Mouse (Mus musculus) forebrain, embryonic 15.5 days (tissue): ENCODE results near the gene Enpp1. TPM values are rescaled to one million over a fixed set of nuclear protein-coding genes. Genes with fewer than 3 reads are reported as not detected.
A peak's percentile ranks its signal among the peaks of the same experiment; 100 is the strongest.

ENCODE experiments used
- ATAC-seq: fragments of 200-750 bp; cut with Nextera tagmentation; replicated peaks from 2 replicates; pipeline ENCODE4 v1.8.0; 2017; ENCODE audit warnings: mild to moderate bottlenecking, moderate TSS enrichment, moderate library complexity
- H3K27ac ChIP-seq: fragments of 300-500 bp; sonication (generic); replicated peaks from 2 replicates; pipeline ENCODE4 v1.5.1; 2015; ENCODE audit warnings: mild to moderate bottlenecking, inconsistent platforms
- H3K27me3 ChIP-seq: fragments of 300-500 bp; sonication (generic); 2 replicates; pipeline ENCODE4 v1.6.1; 2015; ENCODE audit warnings: inconsistent platforms
- H3K36me3 ChIP-seq: fragments of 300-500 bp; sonication (generic); 2 replicates; pipeline ENCODE4 v1.6.1; 2015; ENCODE audit warnings: mild to moderate bottlenecking, inconsistent platforms
- H3K4me1 ChIP-seq: fragments of 300-500 bp; sonication (generic); 2 replicates; pipeline ENCODE4 v1.6.1; 2015; ENCODE audit warnings: inconsistent platforms
- H3K4me2 ChIP-seq: fragments of 300-500 bp; sonication (generic); replicated peaks from 2 replicates; pipeline ENCODE4 v1.6.1; 2015; ENCODE audit warnings: mild to moderate bottlenecking, inconsistent platforms
- H3K4me3 ChIP-seq: fragments of 300-500 bp; sonication (generic); 2 replicates; pipeline ENCODE4 v1.5.1; 2015; ENCODE audit warnings: mild to moderate bottlenecking, inconsistent platforms
- H3K9ac ChIP-seq: fragments of 300-500 bp; sonication (generic); replicated peaks from 2 replicates; pipeline ENCODE4 v1.6.1; 2015; ENCODE audit warnings: mild to moderate bottlenecking, inconsistent platforms
- H3K9me3 ChIP-seq: fragments of 300-500 bp; sonication (generic); 2 replicates; pipeline ENCODE4 v1.6.1; 2016; ENCODE audit warnings: inconsistent platforms
- WGBS: fragments of 180-500 bp; shearing (Covaris S2); methylation state at CpG from one replicate; pipeline ENCODE4 v1.1.7; 2015; ENCODE audit warnings: mixed read lengths; 5-methylcytosine and 5-hydroxymethylcytosine counted together
- polyA plus RNA-seq: library from polyadenylated mRNA; unstranded; fragments of >200 nt; fragmentation: Nextera tagmentation; extraction: Ambion mirVana; gene quantifications from 2 replicates; pipeline ENCODE4 v1.2.1, GENCODE M21; 2015

The Enpp1 gene
- polyA plus RNA-seq, 1 experiment from 2014 or later, result 1.8 TPM

GRCm38 (mm10) chr10:24599802-24600201, 112.2 kb downstream of the Enpp1 start:
- no peak for ATAC-seq
- Histone ChIP-seq H3K4me2 (no peak overlapping the region), H3K9me3 (no peaks in the 10 kb centered on the region), H3K36me3 (no peaks in the 10 kb centered on the region), H3K9ac (no peak overlapping the region), H3K4me1 (peaks cover 21% of the 10 kb centered on the region), H3K27ac (no peak overlapping the region), H3K4me3 (no peak overlapping the region), H3K27me3 (no peaks in the 10 kb centered on the region)
- 92% methylated on average over 5 of the region's 5 CpGs for WGBS

GRCm38 (mm10) chr10:24598693-24599092, 113.3 kb downstream of the Enpp1 start:
- no peak overlapping the region for H3K27ac ChIP-seq
- no peaks in the 10 kb centered on the region for H3K27me3 ChIP-seq
- H3K4me1 ChIP-seq, result peaks cover 24% of the 10 kb centered on the region
- no peaks in the 10 kb centered on the region for H3K36me3 ChIP-seq
- no peaks in the 10 kb centered on the region for H3K9me3 ChIP-seq
- 90% methylated on average over 6 of the region's 6 CpGs for WGBS
- H3K9ac ChIP-seq, result no peak overlapping the region
- no peak for ATAC-seq
- no peak overlapping the region for H3K4me2 ChIP-seq
- H3K4me3 ChIP-seq, result no peak overlapping the region

GRCm38 (mm10) chr10:24597789-24598188, 114.2 kb downstream of the Enpp1 start:
- no peak for ATAC-seq
- no peaks in the 10 kb centered on the region for H3K9me3 ChIP-seq
- no peaks in the 10 kb centered on the region for H3K27me3 ChIP-seq
- no peak overlapping the region for H3K9ac ChIP-seq
- peaks cover 24% of the 10 kb centered on the region for H3K4me1 ChIP-seq
- no peak overlapping the region for H3K4me2 ChIP-seq
- 80% methylated on average over 4 of the region's 4 CpGs for WGBS
- H3K27ac ChIP-seq, result no peak overlapping the region
- no peaks in the 10 kb centered on the region for H3K36me3 ChIP-seq
- no peak overlapping the region for H3K4me3 ChIP-seq

- Histone ChIP-seq H3K4me2 (peak overlapping the region; percentile 97), H3K4me1 (peaks cover 24% of the 10 kb centered on the region), H3K36me3 (no peaks in the 10 kb centered on the region), H3K27me3 (no peaks in the 10 kb centered on the region), H3K27ac (no peak overlapping the region), H3K9me3 (no peaks in the 10 kb centered on the region), H3K4me3 (no peak overlapping the region), H3K9ac (no peak overlapping the region)
- no peak for ATAC-seq
- WGBS, result 60% methylated on average over 7 of the region's 7 CpGs
Observed at GRCm38 (mm10) chr10:24596869-24597339, 115.1 kb downstream of the Enpp1 start.

GRCm38 (mm10) chr10:24596003-24596868, 115.7 kb downstream of the Enpp1 start:
- peak overlapping the region; percentile 69 for H3K4me3 ChIP-seq
- H3K27ac ChIP-seq, result peak overlapping the region; percentile 54; the same call in 1 of the 2 replicates
- 15% methylated on average over 31 of the region's 31 CpGs for WGBS
- H3K9me3 ChIP-seq, result no peaks in the 10 kb centered on the region
- H3K4me1 ChIP-seq, result peaks cover 24% of the 10 kb centered on the region
- no peaks in the 10 kb centered on the region for H3K27me3 ChIP-seq
- no peaks in the 10 kb centered on the region for H3K36me3 ChIP-seq
- peak overlapping the region; percentile 55 for H3K9ac ChIP-seq
- peak overlapping the region; percentile 97 for H3K4me2 ChIP-seq
- peak; percentile 41 for ATAC-seq

- H3K27me3 ChIP-seq, result no peaks in the 10 kb centered on the region
- peak within 1 kb of the TSS; percentile 69 for H3K4me3 ChIP-seq
- H3K4me1 ChIP-seq, result peaks cover 24% of the 10 kb centered on the region
- H3K9ac ChIP-seq, result peak within 1 kb of the TSS; percentile 55
- peak within 1 kb of the TSS; percentile 54 for H3K27ac ChIP-seq
- ATAC-seq, result peak; percentile 92
- peak within 1 kb of the TSS; percentile 97 for H3K4me2 ChIP-seq
- H3K36me3 ChIP-seq, result no peaks in the 10 kb centered on the region
- no peaks in the 10 kb centered on the region for H3K9me3 ChIP-seq
- WGBS, result under 1% methylated on average over 53 of the region's 53 CpGs
Observed at GRCm38 (mm10) chr10:24595250-24596002, 116.5 kb downstream of the Enpp1 start, which contains the start of gene Ccn2. Gene Ccn2, plus strand, starts transcription at chr10:24595442.

GRCm38 (mm10) chr10:24593556-24593955, 118.4 kb downstream of the Enpp1 start:
- WGBS, result 79% methylated on average over 4 of the region's 4 CpGs
- Histone ChIP-seq H3K4me3 (no peak overlapping the region), H3K4me2 (no peak overlapping the region), H3K27ac (no peak overlapping the region), H3K27me3 (no peaks in the 10 kb centered on the region), H3K36me3 (no peaks in the 10 kb centered on the region), H3K9ac (no peak overlapping the region), H3K4me1 (peaks cover 24% of the 10 kb centered on the region), H3K9me3 (no peaks in the 10 kb centered on the region)
- ATAC-seq, result no peak

GRCm38 (mm10) chr10:24592969-24593368, 119.0 kb downstream of the Enpp1 start:
- no peak overlapping the region for H3K4me3 ChIP-seq
- H3K9ac ChIP-seq, result no peak overlapping the region
- no peak overlapping the region for H3K27ac ChIP-seq
- WGBS, result 84% methylated on average over 7 of the region's 7 CpGs
- H3K4me2 ChIP-seq, result no peak overlapping the region
- no peaks in the 10 kb centered on the region for H3K9me3 ChIP-seq
- H3K36me3 ChIP-seq, result no peaks in the 10 kb centered on the region
- H3K4me1 ChIP-seq, result peaks cover 24% of the 10 kb centered on the region
- no peak for ATAC-seq
- no peaks in the 10 kb centered on the region for H3K27me3 ChIP-seq

- no peak for ATAC-seq
- Histone ChIP-seq H3K9me3 (no peaks in the 10 kb centered on the region), H3K4me3 (no peak overlapping the region), H3K9ac (no peak overlapping the region), H3K36me3 (no peaks in the 10 kb centered on the region), H3K4me1 (peaks cover 24% of the 10 kb centered on the region), H3K27me3 (no peaks in the 10 kb centered on the region), H3K4me2 (no peak overlapping the region), H3K27ac (no peak overlapping the region)
- 67% methylated on average over 2 of the region's 2 CpGs for WGBS
Observed at GRCm38 (mm10) chr10:24592318-24592717, 119.6 kb downstream of the Enpp1 start.

GRCm38 (mm10) chr10:24591741-24592140, 120.2 kb downstream of the Enpp1 start:
- Histone ChIP-seq H3K9ac (no peak overlapping the region), H3K27me3 (no peaks in the 10 kb centered on the region), H3K27ac (no peak overlapping the region), H3K9me3 (no peaks in the 10 kb centered on the region), H3K4me2 (no peak overlapping the region), H3K4me3 (no peak overlapping the region), H3K36me3 (no peaks in the 10 kb centered on the region), H3K4me1 (peaks cover 18% of the 10 kb centered on the region)
- ATAC-seq, result no peak
- 80% methylated on average over 5 of the region's 5 CpGs for WGBS

- Histone ChIP-seq H3K27ac (no peak overlapping the region), H3K4me1 (peaks cover 12% of the 10 kb centered on the region), H3K9ac (no peak overlapping the region), H3K36me3 (no peaks in the 10 kb centered on the region), H3K27me3 (no peaks in the 10 kb centered on the region), H3K9me3 (no peaks in the 10 kb centered on the region), H3K4me2 (no peak overlapping the region), H3K4me3 (no peak overlapping the region)
- peak; percentile 73 for ATAC-seq
- 13% methylated on average over 4 of the region's 4 CpGs for WGBS
Observed at GRCm38 (mm10) chr10:24591136-24591535, 120.8 kb downstream of the Enpp1 start.

GRCm38 (mm10) chr10:24590546-24590945, 121.4 kb downstream of the Enpp1 start:
- Histone ChIP-seq H3K9me3 (no peaks in the 10 kb centered on the region), H3K9ac (no peak overlapping the region), H3K36me3 (no peaks in the 10 kb centered on the region), H3K4me3 (no peak overlapping the region), H3K27me3 (no peaks in the 10 kb centered on the region), H3K4me2 (no peak overlapping the region), H3K4me1 (peaks cover 6% of the 10 kb centered on the region; the same call in 1 of the 2 replicates), H3K27ac (no peak overlapping the region)
- 37% methylated on average over 4 of the region's 4 CpGs for WGBS
- no peak for ATAC-seq
